ENCODE assay signal across 22 mouse cellular contexts in genomic region chr14:48707391-48707790, GRCm38 (mm10). TPM values are rescaled to one million over a fixed set of nuclear protein-coding genes. Genes with fewer than 3 reads are reported as not detected.
"Had no signal": no experiment of that assay in that cellular context is flagged by ENCODE, and none has a peak within 500 bp of the region (broad histone marks: within the 10 kb centered on the region; RNA-seq: fewer than 3 reads in every experiment).

No protein-coding gene starts in this region.

- H3K27ac ChIP-seq: liver, embryonic 13.5 days; liver, embryonic 15.5 days; lung, embryonic 15.5 days; macrophage; neural tube, embryonic 12.5 days; stomach, embryonic 15.5 days; stomach, postnatal 0 days had no signal

- H3K36me3 ChIP-seq: liver, embryonic 13.5 days; liver, embryonic 15.5 days; lung, embryonic 15.5 days; neural tube, embryonic 12.5 days; stomach, embryonic 15.5 days had no signal

- DNase-seq: liver, embryonic 13.5 days; liver, postnatal 0 days; lung, adult 2 months; lung, postnatal 14 days; lung, postnatal 36 days; right cerebral cortex, postnatal 14 days; thymus, adult 2 months; thymus, postnatal 25 days; thymus, postnatal 4 days had no signal

- H3K4me3 ChIP-seq: liver, embryonic 13.5 days; liver, embryonic 15.5 days; lung, embryonic 15.5 days; megakaryocyte, embryonic 14.5 days; neural tube, embryonic 12.5 days; stomach, embryonic 15.5 days had no signal

- H3K4me1 ChIP-seq: liver, embryonic 13.5 days; liver, embryonic 15.5 days; megakaryocyte, embryonic 14.5 days had no signal

- H3K9me3 ChIP-seq: liver, embryonic 13.5 days; liver, embryonic 15.5 days; lung, embryonic 15.5 days; megakaryocyte, embryonic 14.5 days; neural tube, embryonic 12.5 days; stomach, embryonic 15.5 days had no signal

- H3K4me2 ChIP-seq: liver, embryonic 11.5 days; liver, embryonic 13.5 days; liver, embryonic 15.5 days; lung, embryonic 15.5 days; neural tube, embryonic 12.5 days; stomach, embryonic 15.5 days had no signal

- H3K9ac ChIP-seq: liver, embryonic 13.5 days; liver, embryonic 15.5 days; liver, postnatal 0 days; lung, embryonic 15.5 days; neural tube, embryonic 12.5 days; stomach, embryonic 15.5 days had no signal

- ATAC-seq: liver, postnatal 0 days; lung, postnatal 0 days had no signal

RNA-seq across cellular contexts. Expression of gene Otx2, which starts 33.8 kb away (rescaled TPM):
- polyA plus RNA-seq: liver, embryonic 11.5 days; liver, embryonic 13.5 days; liver, embryonic 15.5 days; liver, postnatal 0 days; lung, adult 2 months; lung, embryonic 15.5 days; lung, postnatal 0 days; macrophage; neural tube, embryonic 12.5 days; neural tube, embryonic 14.5 days; spleen, adult 2 months; stomach, postnatal 0 days; testis, adult 2 months; thymus, adult 2 months; urinary bladder, adult 2 months had no signal
